Mouse (Mus musculus) liver, adult 2 months (tissue): ENCODE results near the gene Spint2.

Experiments used
- CTCF ChIP-seq: fragments of 200-500 bp; IDR thresholded peaks from 2 replicates; pipeline ENCODE4 v1.5.1; 2011; ENCODE audit warnings: low read depth, low read length, control low read depth
- POLR2A ChIP-seq: fragments of 200-500 bp; IDR thresholded peaks from 2 replicates; pipeline ENCODE4 v1.6.1; 2011; ENCODE audit warnings: low read length, control low read depth; ENCODE audit not compliant: insufficient read depth; ENCODE audit errors: extremely low read depth

GRCm38 (mm10) chr7:29230560-29230959, 51.2 kb downstream of the Spint2 start:
- TF ChIP-seq CTCF (no peak), POLR2A (no peak)
